Mouse (Mus musculus): ENCODE data around the gene Adamts8. TPM values are rescaled to one million over a fixed set of nuclear protein-coding genes. Genes with fewer than 3 reads are reported as not detected.

The Adamts8 gene
- polyA plus RNA-seq, 1 experiment from 2014 or later = 1.6 TPM

Other genes starting within 250 kb of the Adamts8 start
- 3.4 and 4.4 TPM in 2 replicates for gene Adamts15, start 20.1 kb upstream of the Adamts8 start, polyA plus RNA-seq (2015; fragmentation: Nextera tagmentation; extraction: Ambion mirVana)
- 4.3 and 5.3 TPM in 2 replicates for gene Zbtb44, start 88.1 kb downstream of the Adamts8 start, polyA plus RNA-seq (2015; fragmentation: Nextera tagmentation; extraction: Ambion mirVana)
- 0.63 and 0.73 TPM in 2 replicates for gene St14, start 189.3 kb downstream of the Adamts8 start, polyA plus RNA-seq (2015; fragmentation: Nextera tagmentation; extraction: Ambion mirVana)

Measured in forebrain, embryonic 16.5 days (tissue).